Mouse (Mus musculus): Measurements from ENCODE around the gene Olfr870.
"Not testable (repeated sequence)": the region's sequence is repeated elsewhere in the genome, so short reads cannot be mapped to it uniquely, and the experiment has no call there.

Gene Olfr870

GRCm38 (mm10) chr9:20173957-20174356, at the start of gene Olfr870:
Gene Olfr870, minus strand, starts transcription at chr9:20174057.
- in situ Hi-C loops (cut with MboI, MseI), result no loop called here

- in situ Hi-C loops (cut with MboI, MseI), result no loop called here
These were observed 38.0 kb upstream of the Olfr870 start, which contains the start of gene Olfr871 for GRCm38 (mm10) chr9:20211907-20212306. Gene Olfr871, plus strand, starts transcription at chr9:20212207.

GRCm38 (mm10) chr9:20211477-20211876, 37.6 kb upstream of the Olfr870 start:
- in situ Hi-C loops (cut with MboI, MseI), result no loop called here

DNA sequence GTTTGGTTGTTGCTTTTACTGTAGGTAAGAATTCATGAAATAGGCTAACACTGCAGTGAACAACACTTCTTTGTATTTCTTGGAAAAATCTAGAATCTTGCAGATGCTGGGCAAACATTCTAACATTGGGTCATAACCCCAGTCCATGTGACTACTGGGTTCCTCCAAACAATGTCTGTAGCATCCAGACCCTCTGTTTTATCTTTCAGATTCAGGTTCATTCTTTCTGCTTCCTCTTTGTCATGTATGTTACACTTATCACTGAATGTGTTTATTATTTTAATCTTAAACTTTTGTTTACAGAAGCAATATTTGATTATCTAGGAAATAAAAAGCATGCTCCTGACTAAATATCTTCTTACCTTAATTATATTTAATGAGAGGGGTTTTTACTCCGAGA, 37.0 kb upstream of the Olfr870 start:
- in situ Hi-C loops (cut with MboI, MseI), result no loop called here

DNA sequence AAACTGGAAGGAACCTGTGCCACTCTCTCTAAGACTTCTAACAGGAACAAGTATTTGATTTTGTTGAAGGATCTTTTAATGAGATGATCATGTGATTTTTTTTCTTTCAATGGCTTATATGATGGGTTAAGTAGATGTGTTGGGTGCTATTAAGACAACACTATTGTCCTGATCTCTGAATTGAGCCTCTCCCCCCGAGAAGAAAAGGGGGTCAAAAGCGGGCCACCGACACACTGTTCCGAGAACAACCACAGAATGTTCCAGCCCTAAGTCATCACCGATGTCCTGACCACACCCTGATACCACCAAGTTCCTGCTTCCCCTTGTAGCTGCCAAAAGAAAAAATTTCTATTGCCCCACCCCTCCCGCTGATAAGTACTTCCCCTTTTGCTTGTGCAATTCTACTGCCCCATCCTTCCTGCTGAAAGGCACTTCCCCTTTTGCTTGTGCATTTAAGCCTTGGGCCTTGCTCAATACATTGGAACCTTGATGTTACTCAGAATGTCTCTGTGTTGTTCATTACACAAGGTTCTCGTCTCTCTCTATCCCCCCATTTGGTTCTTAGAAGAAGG, 29.6 kb upstream of the Olfr870 start:
- in situ Hi-C loops (cut with MboI, MseI), result not testable (repeated sequence)

DNA sequence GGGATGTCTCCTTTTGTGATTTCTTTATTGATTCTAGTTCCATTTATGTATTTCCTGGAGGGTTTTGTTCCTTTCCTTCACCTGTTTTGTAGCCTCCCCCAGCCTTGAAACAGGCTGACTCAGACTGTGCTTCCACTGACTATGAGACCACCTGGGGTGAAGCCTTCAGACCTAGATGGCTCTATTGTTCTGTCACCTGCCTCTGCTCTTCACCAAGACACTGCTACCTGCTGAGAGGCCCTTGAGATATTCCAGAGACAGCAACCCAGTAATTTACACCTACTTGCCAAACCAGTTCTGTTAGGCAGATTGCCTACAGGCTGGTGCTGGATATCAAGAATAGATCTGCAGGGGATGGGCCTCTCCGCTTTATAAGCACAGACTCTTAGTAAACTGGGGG, 28.3 kb upstream of the Olfr870 start:
- in situ Hi-C loops (cut with MboI, MseI), result no loop called here

DNA sequence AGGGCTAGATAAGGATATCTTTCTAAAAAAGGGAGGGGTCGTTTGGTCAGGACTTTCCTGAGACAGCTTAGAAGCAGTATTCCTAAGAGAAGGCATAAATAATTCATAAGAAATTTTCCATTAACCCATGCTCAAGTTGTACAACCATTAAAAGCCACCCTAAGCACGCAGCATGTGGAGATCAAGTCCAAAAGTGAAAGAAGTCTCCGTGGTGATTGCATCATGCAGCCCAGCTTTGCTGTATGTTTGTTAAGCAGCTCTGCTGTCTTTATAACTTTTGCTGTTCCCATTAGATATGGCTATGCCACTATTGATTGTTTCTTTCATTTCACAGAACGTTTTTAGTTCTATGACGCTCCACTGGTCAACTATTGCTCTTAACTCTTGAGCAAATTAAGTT, 5.6 kb upstream of the Olfr870 start:
- in situ Hi-C loops (cut with MboI, MseI), result no loop called here

- in situ Hi-C loops (cut with MboI, MseI), result no loop called here
These were observed 24.2 kb downstream of the Olfr870 start for GRCm38 (mm10) chr9:20149706-20150105.

GRCm38 (mm10) chr9:20128709-20129108, 45.1 kb downstream of the Olfr870 start, which contains the start of gene Olfr869:
Gene Olfr869, plus strand, starts transcription at chr9:20129009.
- in situ Hi-C loops (cut with MboI, MseI), result no loop called here

Data from regulatory T cell (primary cell).